Mouse (Mus musculus): ENCODE measurements around the gene Itga4.

The Itga4 gene

DNA sequence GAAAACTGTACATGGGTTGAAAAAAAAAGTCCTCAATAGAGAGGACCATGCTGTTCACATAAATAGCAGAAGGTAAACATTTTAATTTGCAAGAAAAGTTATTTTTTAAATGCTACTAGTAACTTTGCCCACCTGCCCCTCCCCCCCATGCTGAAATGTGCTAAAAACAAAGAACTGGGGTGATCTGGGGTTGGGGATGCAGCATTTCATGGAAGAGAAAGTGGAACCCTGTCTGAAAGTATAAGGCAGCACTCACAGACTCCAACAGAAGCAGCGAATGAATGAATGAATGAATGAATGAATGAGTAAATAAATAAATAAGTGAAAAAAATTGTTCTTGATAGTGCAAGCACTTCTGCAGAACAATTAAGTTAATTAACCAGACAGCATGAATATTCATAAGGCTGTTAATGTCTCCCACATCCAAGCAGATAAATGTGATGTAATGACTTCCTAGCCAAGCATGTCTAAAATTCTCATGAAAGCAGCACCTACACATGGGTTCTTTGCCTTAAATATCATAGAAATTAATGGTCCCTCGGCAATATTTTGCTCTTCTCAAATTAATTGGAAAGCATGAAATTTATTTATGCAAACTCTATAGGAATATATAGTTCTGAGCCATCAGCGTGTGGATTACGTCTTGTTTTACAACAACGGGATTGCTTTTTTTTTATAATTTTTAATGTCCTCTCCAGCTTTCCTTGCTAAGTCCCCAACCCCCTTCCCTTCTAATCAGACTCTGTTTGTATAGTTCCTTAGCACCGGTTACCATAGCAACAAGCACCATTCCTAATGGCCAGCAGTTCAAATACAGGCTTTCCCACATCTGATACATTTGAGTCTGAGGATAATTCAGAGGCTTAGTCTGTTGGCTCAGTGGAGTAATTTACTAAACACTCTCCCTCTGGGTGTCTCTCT is 96.2 kb downstream of the Itga4 start:
- in situ Hi-C loops (cut with MboI, MseI) = no loop called here

DNA sequence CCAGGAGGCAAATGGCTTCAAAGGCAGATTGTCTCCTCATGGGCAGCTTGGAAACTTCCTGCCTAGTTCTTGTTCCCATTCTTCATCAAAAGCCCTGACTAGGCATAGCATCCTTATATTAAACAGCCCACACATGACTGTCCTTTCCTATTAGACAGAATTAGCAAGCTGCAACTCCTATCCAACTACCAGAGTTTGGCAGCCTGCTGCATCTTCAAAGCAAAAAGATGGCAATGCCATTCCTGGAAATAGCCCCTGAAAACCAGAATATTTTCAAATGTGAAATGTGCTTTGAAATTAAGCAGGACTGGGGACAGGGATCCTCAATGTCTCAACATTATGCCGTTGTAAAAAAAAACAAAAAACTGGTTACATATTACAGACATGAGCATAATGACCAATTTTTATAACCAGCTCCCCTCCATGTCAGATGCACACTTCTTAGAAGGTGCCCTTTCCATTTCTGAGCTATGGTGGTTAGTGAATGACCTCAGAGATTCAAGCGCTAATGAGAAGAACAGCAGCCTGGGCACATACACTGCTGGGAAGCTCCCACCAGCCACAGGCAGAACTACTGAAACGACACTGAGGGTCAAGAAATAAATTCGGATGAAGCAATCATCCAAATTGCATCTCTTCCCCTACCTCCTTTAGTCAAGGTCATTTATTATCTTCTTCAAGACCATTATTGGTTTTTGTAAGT is 97.0 kb downstream of the Itga4 start:
- in situ Hi-C loops (cut with MboI, MseI) = no loop called here

DNA sequence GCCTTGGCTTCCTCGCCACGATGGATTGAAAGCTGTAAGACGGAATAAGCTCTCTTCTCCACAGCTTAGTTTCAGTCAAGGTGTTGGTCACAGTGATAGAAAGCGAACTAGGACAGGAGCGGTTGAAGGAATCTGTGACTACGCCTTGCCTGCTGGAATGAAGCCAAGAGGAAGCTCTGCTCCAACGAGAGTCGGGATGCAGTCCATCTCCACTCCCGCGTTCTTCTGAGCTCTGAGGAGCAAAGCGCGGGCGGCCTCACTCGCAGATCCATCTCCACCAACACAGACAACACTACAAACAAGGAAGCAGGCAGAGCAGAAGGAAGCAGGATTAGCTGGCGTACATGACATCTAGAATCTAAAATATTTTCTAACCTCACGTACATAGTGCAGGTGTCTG is 99.5 kb downstream of the Itga4 start:
- in situ Hi-C loops (cut with MboI, MseI) = no loop called here

DNA sequence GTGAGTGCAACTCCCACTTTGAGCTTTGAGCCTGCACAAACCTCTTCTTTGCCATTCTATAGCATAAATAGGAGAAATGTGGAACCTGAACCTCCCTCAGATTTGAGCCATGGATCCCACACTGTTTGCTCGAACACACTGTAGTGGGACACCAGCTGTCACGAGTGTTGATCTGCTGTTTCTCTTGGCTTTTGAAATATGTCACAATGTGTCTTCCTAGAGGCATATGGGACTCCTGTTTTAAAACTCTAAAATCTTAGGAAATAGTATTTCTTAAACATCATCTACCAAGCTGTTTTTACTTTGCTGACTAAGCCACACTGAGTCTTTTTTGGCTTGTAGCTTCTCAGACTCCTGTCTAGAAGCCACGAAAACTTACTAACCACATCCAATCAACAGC is 102.6 kb downstream of the Itga4 start:
- in situ Hi-C loops (cut with MboI, MseI) = no loop called here

DNA sequence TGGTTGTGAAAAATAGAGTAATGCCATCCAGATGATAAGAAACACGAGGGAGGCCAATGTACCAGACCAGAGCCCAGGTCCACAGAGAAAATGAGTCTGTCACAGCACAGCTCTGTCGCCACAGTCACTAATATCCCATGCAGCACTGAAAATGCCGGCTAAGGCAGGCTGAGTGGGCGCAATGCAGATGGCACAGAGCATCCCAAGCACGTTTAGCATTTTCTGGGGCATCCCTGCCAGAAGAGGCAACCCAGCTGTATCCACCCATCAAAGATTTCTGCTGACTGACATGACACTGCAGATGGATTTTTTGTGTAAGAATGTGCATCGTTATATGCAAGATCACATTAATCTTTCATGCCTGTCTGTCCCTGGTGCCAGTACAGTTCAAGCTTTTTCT is 106.8 kb downstream of the Itga4 start:
- in situ Hi-C loops (cut with MboI, MseI) = no loop called here

DNA sequence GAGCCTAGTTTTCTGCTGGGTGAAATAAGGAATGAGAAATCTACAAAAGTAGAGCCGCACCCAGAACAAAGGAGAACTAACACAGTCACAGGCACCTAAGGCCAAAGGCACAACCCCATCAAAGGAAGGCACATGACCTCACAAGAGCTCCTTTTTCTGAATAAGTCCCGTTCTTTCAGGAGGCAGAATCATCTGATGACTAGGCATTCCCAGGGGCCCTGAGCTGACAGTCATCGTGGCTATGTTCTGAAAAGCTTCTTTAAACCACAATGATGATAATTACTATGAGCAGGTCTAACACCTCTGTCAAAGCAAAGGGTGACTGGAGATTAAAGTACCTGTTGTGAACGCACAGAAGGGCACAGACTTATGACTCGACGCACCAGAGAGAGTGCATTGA is 108.7 kb downstream of the Itga4 start:
- in situ Hi-C loops (cut with MboI, MseI) = no loop called here

DNA sequence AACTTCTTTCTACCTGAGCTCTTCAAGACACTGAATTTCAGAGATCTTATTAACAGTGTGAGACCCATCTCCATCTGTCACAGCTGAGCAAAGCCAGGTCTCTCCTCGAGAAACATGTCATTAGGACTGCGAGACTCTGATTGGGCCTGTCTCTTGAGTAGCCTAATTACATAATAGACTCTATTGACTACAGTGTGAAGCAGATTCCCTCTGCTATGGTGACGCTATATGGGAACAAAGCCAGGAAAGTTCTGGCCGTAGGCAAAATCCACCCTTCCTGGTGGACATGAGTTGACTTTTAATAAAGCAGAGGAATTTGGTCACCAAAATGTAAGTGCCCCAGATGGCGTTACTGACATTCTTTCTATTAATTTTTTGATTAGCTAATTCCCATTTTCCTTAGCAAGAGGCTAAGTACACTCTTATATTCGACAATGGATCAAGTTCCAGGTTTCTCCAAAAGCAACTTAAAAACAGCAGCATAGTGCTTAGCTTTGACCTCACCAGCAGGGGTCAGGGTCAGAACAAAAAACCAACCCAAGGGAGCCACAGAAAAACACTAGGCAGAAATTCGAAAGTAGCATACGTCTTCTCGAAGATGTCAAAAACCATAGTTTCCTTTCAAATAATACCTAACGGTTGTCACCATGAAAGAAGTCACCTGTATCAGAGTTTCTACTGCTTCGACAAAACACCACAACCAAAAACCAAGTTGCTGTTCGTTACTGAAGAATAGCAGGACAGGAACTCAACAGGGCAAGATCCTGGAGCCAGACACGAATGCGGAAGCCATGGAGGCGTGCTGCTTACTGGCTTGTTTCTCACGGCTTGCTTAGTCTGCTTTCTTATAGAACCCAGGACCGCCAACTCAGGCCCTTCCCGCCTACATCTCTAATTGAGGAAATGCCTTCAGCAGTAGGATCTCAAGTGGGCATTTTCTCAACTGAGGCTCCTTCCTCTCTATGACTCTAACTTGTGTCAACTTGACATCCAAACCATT is 112.5 kb downstream of the Itga4 start:
- in situ Hi-C loops (cut with MboI, MseI) = no loop called here

DNA sequence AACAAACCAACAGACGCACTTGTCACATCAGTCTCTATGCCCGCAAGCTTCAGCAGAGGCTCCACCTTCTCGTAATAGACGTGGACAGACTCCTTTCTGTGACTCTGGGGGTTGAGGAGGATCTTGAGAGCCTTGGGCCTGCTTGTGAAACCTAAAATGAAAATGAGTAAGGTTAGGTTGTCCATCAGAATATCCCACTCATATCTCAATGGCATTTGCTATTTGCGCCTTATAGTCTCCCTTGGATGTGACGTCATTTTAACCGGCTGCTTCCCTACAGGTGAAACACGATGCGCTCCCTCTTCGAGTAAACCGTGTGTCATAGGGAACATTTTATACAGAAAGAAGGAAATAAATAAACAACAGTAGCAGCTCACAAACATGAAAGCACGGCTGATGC is 113.4 kb downstream of the Itga4 start:
- in situ Hi-C loops (cut with MboI, MseI) = no loop called here

DNA sequence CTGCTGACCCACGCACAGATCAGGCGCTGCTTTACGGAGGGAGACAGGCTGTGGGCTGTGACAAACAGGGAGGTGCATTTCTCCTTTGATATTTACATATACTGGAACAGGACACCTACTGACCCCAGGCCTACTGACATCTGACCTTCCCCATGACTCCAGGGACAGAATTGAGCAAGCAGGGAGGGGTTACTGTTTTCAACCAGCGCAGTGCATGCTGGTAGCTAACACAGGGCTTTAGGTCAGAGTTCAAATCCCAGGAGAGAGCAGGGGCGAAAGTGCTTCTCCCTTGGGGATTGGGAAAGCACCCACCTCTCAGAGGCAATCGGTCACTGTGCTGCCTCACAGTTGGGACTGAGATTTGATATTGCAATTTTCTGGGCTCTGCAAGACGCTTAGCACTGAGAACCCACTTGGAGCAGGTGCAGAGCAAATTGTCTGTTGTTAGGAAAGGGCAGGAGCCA is 113.9 kb downstream of the Itga4 start:
- in situ Hi-C loops (cut with MboI, MseI) = no loop called here

DNA sequence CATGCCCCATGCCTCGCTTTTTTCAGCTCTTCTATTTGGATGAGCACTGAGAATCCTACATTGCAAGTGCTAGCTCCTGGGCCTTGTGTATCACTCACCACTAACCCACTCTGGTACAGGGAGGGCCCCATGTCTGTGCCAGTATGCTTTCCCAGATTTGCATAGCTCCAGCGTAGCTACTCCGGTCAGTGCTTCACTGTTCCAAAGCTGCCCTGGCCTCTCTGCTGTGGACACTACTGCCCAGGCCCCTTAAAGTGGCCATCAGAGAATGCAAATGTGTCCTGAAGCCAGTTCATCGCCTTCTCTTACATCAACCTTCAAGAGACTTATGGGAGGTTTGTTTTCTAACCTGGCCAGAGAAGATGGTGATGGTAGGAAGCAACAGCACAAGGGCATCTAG is 114.7 kb downstream of the Itga4 start:
- in situ Hi-C loops (cut with MboI, MseI) = loop anchor here (5.0 kb wide), 1 partner anchor 132 kb away; no protein-coding TSS in a partner anchor

DNA sequence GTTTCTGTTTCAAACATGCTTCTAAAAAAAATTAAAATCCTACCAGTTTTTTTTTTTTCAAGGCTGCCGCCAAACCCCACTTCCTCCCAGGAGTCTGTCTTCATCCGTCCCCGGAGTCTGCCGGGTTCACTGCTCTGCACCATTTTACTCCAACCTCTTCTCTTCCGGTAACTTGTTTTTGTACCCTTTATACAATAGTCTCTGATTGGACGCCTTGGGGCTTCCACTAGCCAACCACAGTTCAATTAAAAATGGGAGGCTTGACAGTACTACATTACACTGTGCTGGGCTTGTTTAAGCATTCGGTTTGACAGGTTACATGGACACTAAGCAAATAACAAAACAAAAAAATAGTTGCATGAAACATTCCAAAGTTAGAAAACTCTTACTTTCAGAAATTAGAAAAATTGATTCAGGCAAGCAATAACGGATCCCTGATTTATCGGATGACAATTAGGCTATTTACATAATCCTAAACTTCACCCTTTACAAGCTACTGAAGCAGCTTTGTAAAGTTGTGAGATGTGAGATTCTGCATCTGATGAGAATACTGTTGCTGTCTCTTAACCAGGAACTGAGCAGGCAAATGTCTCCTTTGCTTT is 115.6 kb downstream of the Itga4 start:
- in situ Hi-C loops (cut with MboI, MseI) = loop anchor here (5.0 kb wide), 1 partner anchor 131 kb away; no protein-coding TSS in a partner anchor

DNA sequence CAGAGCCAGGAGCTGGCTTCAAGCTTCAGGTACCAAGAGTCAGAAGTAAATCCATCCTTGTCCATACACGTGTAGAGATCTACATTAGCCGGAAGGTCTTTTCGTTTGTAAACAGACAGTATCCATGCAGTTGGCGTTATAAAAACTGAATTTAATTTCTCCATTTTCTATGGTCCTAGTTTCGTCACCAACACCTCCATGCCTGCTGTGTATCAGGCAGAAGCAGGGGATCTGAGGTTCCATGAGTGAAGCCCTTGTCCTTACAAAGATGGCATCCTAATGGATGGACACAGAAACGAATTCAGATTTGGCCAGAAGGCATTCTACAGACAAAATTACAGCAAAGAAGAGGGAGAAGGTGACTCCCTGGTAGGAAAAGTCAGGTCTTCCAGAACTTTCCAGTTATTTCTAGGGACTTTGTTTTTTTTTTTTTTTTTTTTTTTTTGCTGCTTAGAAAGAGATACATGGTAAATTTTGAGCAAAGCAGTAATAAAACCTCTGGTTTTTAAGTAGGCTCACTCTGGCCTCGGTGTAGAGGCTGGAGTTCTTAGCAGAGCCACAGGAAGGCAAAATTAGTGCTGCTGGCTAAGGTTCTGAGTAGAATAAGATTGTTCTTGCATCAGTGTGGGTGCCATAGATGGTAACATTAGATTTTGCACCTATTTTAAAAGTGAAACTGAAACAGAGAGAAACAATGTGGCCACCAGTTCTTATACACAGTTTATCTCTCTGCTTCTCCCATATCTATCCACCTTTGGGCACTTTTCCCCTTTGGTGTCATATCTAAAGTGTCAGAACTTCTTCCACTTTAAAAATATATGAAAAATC is 116.3 kb downstream of the Itga4 start:
- in situ Hi-C loops (cut with MboI, MseI) = loop anchor here (5.0 kb wide), 1 partner anchor 131 kb away; no protein-coding TSS in a partner anchor

DNA sequence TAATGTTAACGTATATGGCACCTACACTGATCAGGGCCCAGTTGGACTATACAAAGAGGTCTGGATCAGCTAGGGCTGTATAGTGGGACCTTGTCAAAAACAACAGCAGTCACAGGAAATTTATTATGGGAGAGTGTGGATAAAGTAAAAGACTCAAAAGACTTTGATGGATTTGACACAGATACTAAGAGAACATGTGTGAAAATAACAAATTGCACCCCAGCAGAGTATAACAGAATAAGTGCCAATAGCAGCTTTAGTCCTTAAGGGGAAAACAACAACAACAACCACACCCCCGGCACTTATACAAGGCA is 116.9 kb downstream of the Itga4 start:
- in situ Hi-C loops (cut with MboI, MseI) = loop anchor here (5.0 kb wide), 1 partner anchor 130 kb away; no protein-coding TSS in a partner anchor

DNA sequence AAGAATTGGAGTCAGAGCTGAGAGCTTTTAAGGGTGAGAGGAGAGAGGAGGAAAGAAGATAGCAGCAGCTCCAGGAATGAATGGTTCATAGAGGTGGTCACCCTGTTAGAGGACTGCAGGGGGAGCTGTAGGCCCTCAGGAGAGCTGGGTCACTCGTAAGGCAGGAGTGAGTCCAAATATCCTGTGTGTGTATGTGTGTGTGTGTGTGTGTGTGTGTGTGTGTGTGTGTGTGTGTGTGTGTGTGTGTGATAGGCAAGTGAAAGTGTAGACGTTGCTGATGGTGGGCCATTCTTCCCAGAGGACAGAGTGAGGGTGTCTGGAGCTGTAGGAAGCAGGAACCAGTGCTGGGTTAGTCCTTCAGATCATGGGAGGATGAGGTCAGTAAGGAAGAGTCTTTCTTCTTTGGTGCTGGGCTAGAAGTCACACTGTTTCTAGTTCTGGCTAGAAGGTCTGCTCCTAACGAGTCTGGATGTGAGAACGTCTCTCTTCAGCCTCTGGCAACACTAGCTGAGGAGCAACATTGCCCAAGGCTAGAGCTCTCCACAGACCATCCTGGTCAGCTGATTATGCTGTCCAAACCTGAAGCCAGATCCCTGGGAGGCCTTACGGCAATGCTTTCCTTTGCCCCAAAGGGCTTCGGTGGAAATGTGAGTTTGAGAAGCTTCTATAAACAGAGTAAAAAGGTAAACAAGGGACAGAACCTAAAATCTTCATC is 117.4 kb downstream of the Itga4 start:
- in situ Hi-C loops (cut with MboI, MseI) = loop anchor here (5.0 kb wide), 1 partner anchor 130 kb away; no protein-coding TSS in a partner anchor

DNA sequence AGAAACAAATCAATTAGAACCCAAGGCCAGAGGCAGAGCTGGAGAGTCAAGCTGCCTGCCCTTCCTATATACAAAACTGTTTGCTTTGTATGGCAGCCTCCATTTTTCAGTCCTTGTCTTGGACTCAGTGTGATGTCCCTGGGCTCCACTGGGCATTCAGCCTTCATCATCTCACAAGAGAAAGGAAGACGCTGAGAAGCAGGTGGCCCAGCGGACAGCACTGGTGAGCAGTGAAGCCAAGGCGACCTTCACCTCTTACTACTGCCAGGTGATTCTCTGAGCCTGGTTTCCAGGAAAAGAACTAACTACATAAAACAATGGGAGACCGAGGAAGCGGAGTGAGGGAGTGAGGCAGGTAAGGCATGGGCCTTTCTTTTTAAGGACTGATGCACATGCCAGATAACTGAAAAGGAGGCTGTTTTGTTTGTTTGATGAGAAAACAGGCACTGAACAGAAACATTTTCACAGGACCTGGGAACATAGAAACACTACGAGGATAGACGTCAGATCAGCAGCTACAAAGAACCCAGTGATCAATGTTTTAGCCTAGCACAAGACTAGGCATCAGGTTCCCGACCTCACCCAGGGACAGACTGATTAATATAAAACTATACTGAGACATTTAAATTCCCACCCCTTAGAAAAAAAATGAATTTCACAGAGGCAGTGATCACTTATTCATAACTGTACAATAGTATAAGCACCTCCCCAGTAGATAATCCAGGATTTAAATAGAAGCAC is 123.3 kb downstream of the Itga4 start:
- in situ Hi-C loops (cut with MboI, MseI) = no loop called here

DNA sequence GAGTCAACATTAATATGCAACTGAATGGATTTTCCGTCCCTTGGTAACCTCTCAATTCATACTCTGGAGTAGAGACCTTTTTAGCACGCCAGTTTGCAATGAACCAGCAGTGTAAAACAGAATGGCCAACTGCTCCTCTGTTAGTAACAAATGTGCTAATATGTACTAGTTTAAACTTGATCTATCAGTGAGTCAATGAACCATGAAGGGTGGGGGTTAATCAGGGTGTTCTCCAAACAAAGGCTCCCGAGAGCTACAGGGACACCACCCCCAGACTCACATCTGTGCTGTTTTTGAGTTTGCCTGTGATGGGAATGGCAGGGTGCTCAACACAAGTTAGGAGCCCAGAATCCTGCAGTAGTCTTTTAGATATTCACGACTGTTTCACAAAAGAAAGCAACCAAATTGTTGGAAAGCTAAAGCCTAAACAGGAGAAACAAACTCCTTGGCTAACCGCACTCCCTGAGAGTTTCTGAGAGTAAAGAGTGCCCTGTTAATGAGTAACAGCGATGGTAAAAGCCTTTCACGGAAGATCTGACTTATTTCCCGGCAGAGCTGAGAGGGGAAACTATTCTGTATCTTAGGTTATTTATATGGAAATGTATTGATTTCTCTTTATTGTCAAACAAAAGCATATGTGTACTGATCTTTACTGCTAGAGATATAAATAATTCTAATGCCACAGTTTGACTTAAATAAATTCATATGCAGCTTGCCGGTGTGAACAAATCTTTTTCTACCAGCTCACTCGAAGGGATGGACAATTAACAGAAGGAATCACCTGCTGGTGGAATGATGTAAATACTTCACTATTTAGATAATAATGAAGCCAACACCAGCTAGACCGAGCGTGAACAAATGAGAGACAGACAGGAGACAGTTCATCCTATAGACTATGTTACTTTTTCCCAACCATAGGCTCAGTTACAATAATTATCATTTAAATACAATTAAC is 124.1 kb downstream of the Itga4 start:
- in situ Hi-C loops (cut with MboI, MseI) = no loop called here
